Mouse (Mus musculus): ENCODE results near the gene Blnk.

The Blnk gene

DNA sequence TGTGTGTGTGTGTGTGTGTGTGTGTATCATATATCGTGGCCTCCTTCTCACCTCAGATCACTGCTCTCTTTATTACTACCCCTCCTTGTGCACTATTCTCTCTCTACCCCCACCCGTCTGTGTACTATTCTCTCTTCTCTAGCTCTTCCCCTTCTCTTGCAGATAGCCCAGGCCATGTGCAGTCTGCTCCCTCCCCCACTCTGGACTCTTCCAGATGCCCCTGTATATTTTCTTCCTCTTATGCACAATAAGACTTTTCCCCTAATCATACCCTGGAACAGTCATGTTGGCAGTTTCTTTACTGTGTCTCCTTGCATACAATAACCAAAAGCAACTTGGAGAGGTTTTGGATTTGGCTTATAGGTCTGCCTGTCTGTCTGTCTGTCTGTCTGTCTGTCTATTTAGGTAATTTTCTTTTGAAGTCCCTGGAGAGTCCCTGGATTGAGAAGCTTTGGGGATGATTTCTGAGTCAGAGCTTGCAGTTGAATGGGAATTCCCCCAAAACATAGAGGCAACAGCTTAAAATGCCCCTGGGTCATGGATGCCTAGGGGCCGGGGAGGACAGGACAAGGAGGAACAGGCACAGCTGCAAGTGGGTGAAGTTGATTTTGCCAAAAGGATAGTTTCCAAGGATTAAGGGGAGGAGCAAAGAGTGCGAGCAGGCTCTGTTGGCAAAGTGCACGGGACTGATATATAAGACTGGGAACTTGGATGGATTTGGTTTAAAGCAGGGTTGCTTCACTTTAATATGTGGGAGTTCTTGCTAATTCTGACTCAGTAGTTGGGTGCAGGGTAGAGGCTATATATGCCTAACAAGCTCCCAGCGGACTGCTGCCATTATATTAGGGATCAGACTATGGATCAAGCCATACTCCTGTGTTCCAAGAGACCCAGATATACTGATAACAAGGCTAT is 29.1 kb downstream of the Blnk start:
- DNase-seq (ENCODE audit: low spot score in 2 of 2): no peak

GRCm38 (mm10) chr19:40964367-40964891 is 29.9 kb downstream of the Blnk start:
- DNase-seq (ENCODE audit: low spot score in 2 of 2): no peak

- DNase-seq (ENCODE audit: low spot score in 2 of 2): peak; percentile 31 to 32
These were observed 31.3 kb downstream of the Blnk start for GRCm38 (mm10) chr19:40962988-40963387.

DNA sequence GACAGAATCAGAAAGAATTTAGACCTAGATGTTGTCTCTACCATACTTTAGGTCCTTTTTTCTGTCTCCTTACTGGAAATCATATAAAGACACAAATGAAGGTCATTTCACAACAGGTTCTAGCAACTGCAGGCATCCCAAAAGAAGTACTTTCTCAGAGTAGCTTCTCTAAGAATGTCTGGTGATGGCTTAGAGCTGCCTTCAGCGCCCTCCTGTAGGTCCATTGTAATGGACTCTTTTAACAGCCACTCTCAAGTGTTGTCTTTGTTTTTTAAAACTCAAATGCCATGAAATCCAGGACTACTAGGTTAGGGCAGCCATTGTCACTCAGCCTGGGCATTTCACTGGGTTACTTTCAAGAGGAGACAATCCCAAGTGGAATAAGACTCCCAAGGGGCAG is 35.4 kb downstream of the Blnk start:
- no peak for DNase-seq (ENCODE audit: low spot score in 2 of 2)

GRCm38 (mm10) chr19:40946937-40947577 is 47.3 kb downstream of the Blnk start:
- peak in 1 of 2 experiments; percentile 51 for DNase-seq (ENCODE audit: low spot score in 2 of 2)

GRCm38 (mm10) chr19:40943552-40943951 is 50.8 kb downstream of the Blnk start:
- no peak for DNase-seq (ENCODE audit: low spot score in 2 of 2)

GRCm38 (mm10) chr19:40936038-40936437 is 58.3 kb downstream of the Blnk start:
- DNase-seq (ENCODE audit: low spot score in 2 of 2): no peak

- DNase-seq (ENCODE audit: low spot score in 2 of 2): no peak
These were observed 59.0 kb downstream of the Blnk start for GRCm38 (mm10) chr19:40935376-40935775.

- DNase-seq (ENCODE audit: low spot score in 2 of 2): no peak
These were observed 62.6 kb downstream of the Blnk start for GRCm38 (mm10) chr19:40931581-40932369.

GRCm38 (mm10) chr19:40895393-40895703 is 99.0 kb downstream of the Blnk start:
- no peak for DNase-seq (ENCODE audit: low spot score in 2 of 2)

- DNase-seq (ENCODE audit: low spot score in 2 of 2): peak; percentile 84 to 88
These were observed 99.6 kb downstream of the Blnk start, which contains the start of gene Zfp518a for GRCm38 (mm10) chr19:40894519-40895392. Zfp518a (plus strand) TSS chr19:40894705.

DNA sequence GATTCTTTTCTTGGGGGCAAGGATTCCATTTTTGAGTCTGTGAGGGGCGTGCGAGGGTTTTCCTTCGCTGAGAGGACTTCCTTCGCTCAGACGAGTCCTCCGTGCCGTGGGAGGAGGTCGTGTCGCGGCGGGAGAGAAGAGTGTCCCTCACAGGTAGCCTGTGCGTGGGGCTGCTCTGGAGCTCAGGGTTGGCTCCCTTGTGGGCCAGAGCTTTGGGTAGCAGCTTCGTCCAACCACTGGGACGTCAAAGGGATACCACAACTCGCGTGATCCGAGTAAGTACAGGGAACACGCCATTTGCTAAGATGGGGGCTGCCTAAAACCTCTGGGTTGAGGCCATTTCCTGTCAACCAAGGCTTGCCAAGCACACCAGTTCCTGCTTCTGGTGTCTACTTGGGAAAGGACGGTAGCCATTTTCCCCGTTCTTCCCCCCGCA is 100.2 kb downstream of the Blnk start:
- DNase-seq (ENCODE audit: low spot score in 2 of 2): no peak

- DNase-seq (ENCODE audit: low spot score in 2 of 2): no peak
These were observed 105.4 kb downstream of the Blnk start for GRCm38 (mm10) chr19:40888887-40889286.

- DNase-seq (ENCODE audit: low spot score in 2 of 2): no peak
These were observed 112.6 kb downstream of the Blnk start for GRCm38 (mm10) chr19:40881700-40882099.
